Mouse (Mus musculus): ENCODE data around the gene Hcar2.

GRCm38 (mm10) chr5:123851398-123851797, 13.9 kb downstream of the Hcar2 start:
- TF ChIP-seq POLR2A (IDR thresholded peaks at IDR 0.05; ENCODE audit: borderline replicate concordance, control insufficient read depth, low read depth, low read length) (no peak), CTCF (IDR thresholded peaks at IDR 0.05; ENCODE audit: control insufficient read depth, insufficient read depth, low read length) (no peak)
